Mouse (Mus musculus) myocyte (in vitro differentiated cells): ENCODE data around the gene Asb11. TPM values are rescaled to one million over a fixed set of nuclear protein-coding genes. Genes with fewer than 3 reads are reported as not detected.

ENCODE experiments used
- H3K27me3 ChIP-seq: one replicate; pipeline ENCODE4 v1.6.1; 2011; ENCODE audit not compliant: control insufficient read depth, insufficient read depth, insufficient read length
- H3K36me3 ChIP-seq: one replicate; pipeline ENCODE4 v1.6.1; 2011; ENCODE audit not compliant: control insufficient read depth, insufficient read depth
- H3K4me2 ChIP-seq: one replicate; pipeline ENCODE4 v1.6.1; 2011; ENCODE audit warnings: low read depth, control low read depth
- H3K4me3 ChIP-seq: one replicate; pipeline ENCODE4 v1.5.1; 2011; ENCODE audit warnings: mild to moderate bottlenecking, control low read depth, moderate library complexity
- H3K79me2 ChIP-seq: one replicate; pipeline ENCODE4 v1.6.1; 2011; ENCODE audit not compliant: control insufficient read depth, insufficient read depth
- H3ac ChIP-seq: one replicate; pipeline ENCODE4 v1.6.1; 2011; ENCODE audit not compliant: control insufficient read depth, insufficient read length
- CEBPB ChIP-seq: IDR thresholded peaks from 2 replicates; pipeline ENCODE4 v1.6.1; 2011; ENCODE audit warnings: mild to moderate bottlenecking, moderate library complexity; ENCODE audit not compliant: poor library complexity, insufficient read depth, severe bottlenecking
- E2F4 ChIP-seq: IDR thresholded peaks from one replicate; pipeline ENCODE4 v1.6.1; 2011; ENCODE audit warnings: mild to moderate bottlenecking, control low read depth, moderate library complexity; ENCODE audit not compliant: insufficient read depth
- MAX ChIP-seq: IDR thresholded peaks from one replicate; pipeline ENCODE4 v1.6.1; 2011; ENCODE audit warnings: low read depth, mild to moderate bottlenecking, control low read depth
- MYOD1 ChIP-seq, 3 experiments: IDR thresholded peaks; one replicate each; pipeline ENCODE4 v1.6.1; 2011; ENCODE audit warnings: control low read depth in 2 of 3, low read depth in 2 of 3, mild to moderate bottlenecking in 2 of 3, moderate library complexity in 1 of 3; ENCODE audit not compliant: insufficient read length in 2 of 3, control insufficient read depth in 1 of 3
- MYOG ChIP-seq, 3 experiments: IDR thresholded peaks; one replicate each; pipeline ENCODE4 v1.6.1; 2011; ENCODE audit warnings: control low read depth in 2 of 3, low read depth in 2 of 3, mild to moderate bottlenecking in 2 of 3; ENCODE audit not compliant: insufficient read length in 2 of 3, control insufficient read depth in 1 of 3, insufficient read depth in 1 of 3
- POLR2A ChIP-seq: IDR thresholded peaks from one replicate; pipeline ENCODE4 v1.6.1; 2011; ENCODE audit warnings: low read depth, mild to moderate bottlenecking, control low read depth, moderate library complexity; ENCODE audit not compliant: insufficient read length
- POLR2AphosphoS2 ChIP-seq: IDR thresholded peaks from one replicate; pipeline ENCODE4 v1.6.1; 2011; ENCODE audit warnings: low read depth, control low read depth; ENCODE audit not compliant: insufficient read length
- REST ChIP-seq: IDR thresholded peaks from one replicate; pipeline ENCODE4 v1.6.1; 2011; ENCODE audit warnings: mild to moderate bottlenecking, control low read depth, moderate library complexity; ENCODE audit not compliant: insufficient read depth, insufficient read length
- SRF ChIP-seq: IDR thresholded peaks from one replicate; pipeline ENCODE4 v1.6.1; 2011; ENCODE audit warnings: low read depth; ENCODE audit not compliant: control insufficient read depth, insufficient read length
- TCF12 ChIP-seq: IDR thresholded peaks from one replicate; pipeline ENCODE4 v1.6.1; 2011; ENCODE audit warnings: mild to moderate bottlenecking, control low read depth; ENCODE audit not compliant: poor library complexity, insufficient read depth, severe bottlenecking
- TCF3 ChIP-seq: IDR thresholded peaks from one replicate; pipeline ENCODE4 v1.6.1; 2011; ENCODE audit warnings: low read depth, control low read depth; ENCODE audit not compliant: insufficient read length
- USF1 ChIP-seq: IDR thresholded peaks from one replicate; pipeline ENCODE4 v1.6.1; 2011; ENCODE audit warnings: low read depth, mild to moderate bottlenecking, control low read depth, moderate library complexity
- polyA plus RNA-seq: library from polyadenylated mRNA; unstranded; fragments of >200 nt; fragmentation: generic; extraction: Trizol; gene quantifications from one replicate; pipeline ENCODE4 v1.2.1, GENCODE M21; 2012; ENCODE audit warnings: missing spikeins

The Asb11 gene
- 1.6 TPM for polyA plus RNA-seq

- H3K79me2 ChIP-seq: no peaks in the 10 kb centered on the region
- no peak within 1 kb of the TSS for H3K4me3 ChIP-seq
- no peaks in the 10 kb centered on the region for H3K36me3 ChIP-seq
- H3ac ChIP-seq: no peak within 1 kb of the TSS
- H3K27me3 ChIP-seq: no peaks in the 10 kb centered on the region
- no peak for TF ChIP-seq MYOD1 (IDR thresholded peaks at IDR 0.05; ENCODE audit: control insufficient read depth in 1 of 3, insufficient read length in 2 of 3, low read depth in 2 of 3)
- TF ChIP-seq POLR2A: no peak
- TF ChIP-seq MYOG (IDR thresholded peaks at IDR 0.05; ENCODE audit: control insufficient read depth in 1 of 3, insufficient read depth in 1 of 3, insufficient read length in 2 of 3, low read depth in 2 of 3): no peak
- no peak for TF ChIP-seq TCF3
- TF ChIP-seq REST: no peak
- no peak for TF ChIP-seq TCF12
- TF ChIP-seq E2F4: no peak
- TF ChIP-seq POLR2AphosphoS2: no peak
- TF ChIP-seq USF1: no peak
- no peak for TF ChIP-seq MAX
- TF ChIP-seq CEBPB: no peak
- no peak for TF ChIP-seq SRF
- H3K4me2 ChIP-seq: peak within 1 kb of the TSS; percentile 2
Measured at GRCm38 (mm10) chrX:164436709-164437108, at the start of gene Asb11. Gene Asb11, plus strand, starts transcription at chrX:164436994.

- Histone ChIP-seq H3K27me3 (no peaks in the 10 kb centered on the region), H3K4me3 (no peak overlapping the region), H3K4me2 (peak overlapping the region; percentile 34), H3ac (no peak overlapping the region), H3K79me2 (no peaks in the 10 kb centered on the region), H3K36me3 (no peaks in the 10 kb centered on the region)
- TF ChIP-seq SRF (no peak), TCF12 (no peak), MYOD1 (IDR thresholded peaks at IDR 0.05; ENCODE audit: control insufficient read depth in 1 of 3, insufficient read length in 2 of 3, low read depth in 2 of 3) (no peak), TCF3 (no peak), USF1 (no peak), CEBPB (no peak), MYOG (IDR thresholded peaks at IDR 0.05; ENCODE audit: control insufficient read depth in 1 of 3, insufficient read depth in 1 of 3, insufficient read length in 2 of 3, low read depth in 2 of 3) (no peak), POLR2A (no peak), REST (no peak), MAX (no peak), E2F4 (no peak), POLR2AphosphoS2 (no peak)
Measured at GRCm38 (mm10) chrX:164394091-164394490, 42.7 kb upstream of the Asb11 start.

- Histone ChIP-seq H3K36me3 (no peaks in the 10 kb centered on the region), H3K79me2 (no peaks in the 10 kb centered on the region), H3K4me3 (no peak overlapping the region), H3ac (no peak overlapping the region), H3K27me3 (no peaks in the 10 kb centered on the region), H3K4me2 (no peak overlapping the region)
- TF ChIP-seq POLR2AphosphoS2: no peak
Measured at GRCm38 (mm10) chrX:164398456-164398855, 38.3 kb upstream of the Asb11 start.

GRCm38 (mm10) chrX:164405080-164405649 lies 31.6 kb upstream of the Asb11 start:
- TF ChIP-seq TCF12 (no peak), E2F4 (no peak), CEBPB (no peak), MYOD1 (IDR thresholded peaks at IDR 0.05; ENCODE audit: control insufficient read depth in 1 of 3, insufficient read length in 2 of 3, low read depth in 2 of 3) (no peak), MYOG (IDR thresholded peaks at IDR 0.05; ENCODE audit: control insufficient read depth in 1 of 3, insufficient read depth in 1 of 3, insufficient read length in 2 of 3, low read depth in 2 of 3) (no peak), TCF3 (no peak), MAX (no peak), POLR2AphosphoS2 (no peak), USF1 (no peak)
- H3K4me3 ChIP-seq: no peak overlapping the region

GRCm38 (mm10) chrX:164406133-164407022 lies 30.4 kb upstream of the Asb11 start:
- no peaks in the 10 kb centered on the region for H3K36me3 ChIP-seq
- no peak overlapping the region for H3K4me3 ChIP-seq
- TF ChIP-seq TCF12 (no peak), TCF3 (no peak), REST (no peak), CEBPB (no peak)
- H3K27me3 ChIP-seq: no peaks in the 10 kb centered on the region
- no peak overlapping the region for H3ac ChIP-seq
- H3K79me2 ChIP-seq: no peaks in the 10 kb centered on the region
- no peak overlapping the region for H3K4me2 ChIP-seq

More at GRCm38 (mm10) chrX:164405080-164405649, 31.6 kb upstream of the Asb11 start:
- Histone ChIP-seq H3K27me3 (no peaks in the 10 kb centered on the region), H3ac (no peak overlapping the region), H3K79me2 (no peaks in the 10 kb centered on the region), H3K4me2 (no peak overlapping the region), H3K36me3 (no peaks in the 10 kb centered on the region)
